Mouse (Mus musculus): Measurements from ENCODE around the gene Col10a1. TPM values are rescaled to one million over a fixed set of nuclear protein-coding genes. Genes with fewer than 3 reads are reported as not detected.
"Not testable (repeated sequence)": the region's sequence is repeated elsewhere in the genome, so short reads cannot be mapped to it uniquely, and the experiment has no call there.

Col10a1 gene
- total RNA-seq (2021), result not detected

DNA sequence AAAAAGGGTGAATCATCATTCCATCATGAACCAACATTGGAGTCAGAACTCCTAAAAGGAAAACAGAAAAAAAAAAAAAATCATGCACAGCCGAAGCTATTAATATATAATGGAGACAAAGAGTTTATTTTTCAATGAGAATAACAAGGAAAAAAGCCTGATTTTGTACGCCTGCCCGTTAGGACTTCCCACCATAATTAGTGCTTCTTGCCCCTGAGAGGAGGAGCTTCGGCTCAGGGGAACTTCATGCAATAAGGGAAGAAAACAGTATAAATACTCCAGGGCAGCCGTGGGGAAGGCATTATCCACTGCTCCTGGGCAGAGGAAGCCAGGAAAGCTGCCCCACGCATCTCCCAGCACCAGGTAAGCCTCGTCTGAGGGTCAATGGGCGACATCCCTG lies at the start of gene Col10a1:
Gene Col10a1 (plus strand): TSS at position 301 of the 400 bp plus-strand sequence.
- DNase-seq, result no peak

DNA sequence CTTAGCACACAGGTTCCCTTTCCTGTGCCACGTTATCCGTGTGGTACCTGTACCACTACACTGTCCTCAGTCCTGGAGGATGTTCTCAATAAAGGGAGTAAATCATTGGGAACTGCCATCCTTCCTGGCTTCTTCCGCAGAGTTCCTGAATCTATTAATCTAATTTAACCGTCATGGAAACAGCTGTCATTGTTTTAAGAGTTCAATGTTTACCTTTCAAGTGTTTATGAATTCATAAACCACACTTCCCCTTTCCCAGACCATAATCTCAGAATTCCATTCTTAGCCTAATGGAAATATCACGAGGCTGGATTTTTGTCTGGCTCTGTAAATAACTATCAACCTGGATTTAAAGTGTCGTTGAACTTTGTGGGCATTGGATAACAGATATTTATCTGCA lies 48.8 kb upstream of the Col10a1 start:
- no peak for DNase-seq

DNA sequence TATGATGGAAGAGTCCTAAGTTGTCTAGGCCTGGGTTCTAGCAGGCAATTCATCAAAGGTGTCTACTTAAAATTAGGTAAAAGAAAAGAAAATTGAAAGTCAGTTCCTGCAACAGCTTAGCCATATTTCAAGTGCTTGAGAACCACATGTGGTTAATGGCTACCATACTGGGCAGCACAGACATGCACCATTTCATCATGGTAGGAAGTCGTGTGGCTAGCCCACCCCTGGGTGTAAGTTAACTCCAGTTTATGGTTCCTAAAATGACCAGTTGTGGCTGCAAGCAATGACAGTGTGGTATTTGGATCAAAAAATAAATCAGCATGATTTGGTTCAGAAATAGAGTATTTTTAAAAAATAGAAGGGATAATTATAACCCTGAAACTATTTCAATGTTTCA lies 47.9 kb upstream of the Col10a1 start:
- DNase-seq, result no peak

DNA sequence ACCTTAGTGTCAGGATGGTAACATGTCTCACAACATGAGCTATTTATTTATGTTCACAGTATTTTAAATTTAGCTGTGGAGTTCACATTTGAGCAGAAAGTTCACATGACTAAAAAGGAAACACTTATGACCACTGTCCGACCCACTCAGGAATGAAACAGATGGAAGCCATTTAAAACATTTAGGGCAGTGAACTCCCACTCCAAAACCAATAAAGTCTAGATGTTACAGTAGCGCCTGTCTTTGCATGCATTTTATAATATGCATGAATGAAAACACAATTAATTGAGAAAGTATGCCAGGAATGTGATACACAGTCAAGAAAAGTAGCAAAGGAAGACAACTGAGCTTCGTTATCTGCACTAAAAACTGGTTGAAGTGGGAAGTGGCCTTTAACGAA lies 37.6 kb upstream of the Col10a1 start:
- DNase-seq, result no peak

DNA sequence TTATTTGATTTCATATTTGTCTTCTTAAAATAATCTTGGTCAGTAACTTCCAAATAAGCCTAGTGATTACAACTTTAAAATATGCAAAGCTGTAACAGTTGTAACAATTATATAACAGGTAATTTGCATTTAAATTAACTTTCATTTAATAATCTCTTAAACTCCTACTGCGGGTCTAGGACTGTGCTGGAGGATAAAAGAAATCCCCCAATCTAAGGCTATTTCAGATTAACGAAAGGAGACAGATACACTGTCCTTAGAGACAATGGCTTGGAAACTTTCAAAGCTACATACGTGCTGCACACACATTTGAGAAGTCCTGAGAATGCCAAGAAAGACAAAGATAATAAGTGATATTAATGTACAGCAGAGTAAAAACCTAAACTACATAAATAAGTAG lies 31.5 kb upstream of the Col10a1 start:
- DNase-seq, result no peak

DNA sequence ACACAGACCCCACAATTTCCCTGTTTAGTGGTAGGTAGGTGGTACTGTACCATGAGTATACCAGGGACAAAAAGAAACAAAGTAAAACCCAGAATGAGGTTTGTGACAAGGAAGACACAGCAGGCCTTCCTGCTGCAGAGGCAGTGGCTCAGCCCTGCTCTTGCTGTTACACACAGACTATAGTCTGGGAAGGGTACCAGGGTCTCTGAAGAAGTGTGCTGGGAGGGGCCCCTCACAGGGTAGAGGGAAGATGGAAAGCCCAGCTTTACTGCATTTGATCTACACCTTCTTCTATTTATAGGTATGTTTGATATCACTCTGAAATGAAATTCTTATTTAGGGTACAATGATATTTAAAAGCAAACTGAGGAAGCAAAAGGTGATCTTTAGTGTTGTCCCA lies 26.0 kb upstream of the Col10a1 start:
- peak; percentile 40 for DNase-seq

DNA sequence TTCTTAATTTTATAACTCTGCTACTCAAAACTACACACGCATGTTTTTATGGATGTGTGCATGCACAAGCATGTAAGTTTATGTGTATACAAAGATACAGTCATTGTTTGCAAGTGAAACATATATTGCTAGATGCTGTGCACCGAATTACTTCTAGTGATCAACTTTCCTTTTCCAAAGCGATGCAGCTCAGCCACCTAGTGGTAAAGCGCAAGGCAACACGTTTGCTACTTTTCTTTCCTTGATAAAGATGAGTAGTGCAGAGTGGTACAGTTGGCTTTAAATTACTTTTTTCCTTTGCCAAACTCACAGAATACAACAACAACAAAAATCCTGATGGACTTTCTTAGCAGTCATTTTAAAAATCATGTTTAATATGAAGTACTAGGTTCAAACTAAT lies 21.6 kb upstream of the Col10a1 start:
- no peak for DNase-seq

DNA sequence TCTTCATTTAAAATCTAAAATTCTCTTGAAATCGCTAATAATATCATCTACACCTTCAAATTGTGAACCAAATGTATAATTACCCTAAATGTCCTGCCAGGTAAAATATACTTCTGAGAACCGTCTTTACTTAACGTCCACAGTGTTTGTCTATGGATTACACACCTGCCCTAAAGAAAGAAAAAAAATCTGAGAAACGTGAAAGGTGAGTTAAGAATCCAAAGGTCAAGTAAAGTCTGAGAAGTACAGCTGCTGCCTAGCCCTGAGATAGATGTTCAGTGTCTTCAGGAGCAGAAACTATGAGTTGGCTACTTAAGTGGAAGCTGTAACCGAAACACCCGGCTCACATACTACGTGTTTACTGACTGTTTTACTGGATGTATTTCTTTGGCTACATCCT lies 16.4 kb upstream of the Col10a1 start:
- no peak for DNase-seq

DNA sequence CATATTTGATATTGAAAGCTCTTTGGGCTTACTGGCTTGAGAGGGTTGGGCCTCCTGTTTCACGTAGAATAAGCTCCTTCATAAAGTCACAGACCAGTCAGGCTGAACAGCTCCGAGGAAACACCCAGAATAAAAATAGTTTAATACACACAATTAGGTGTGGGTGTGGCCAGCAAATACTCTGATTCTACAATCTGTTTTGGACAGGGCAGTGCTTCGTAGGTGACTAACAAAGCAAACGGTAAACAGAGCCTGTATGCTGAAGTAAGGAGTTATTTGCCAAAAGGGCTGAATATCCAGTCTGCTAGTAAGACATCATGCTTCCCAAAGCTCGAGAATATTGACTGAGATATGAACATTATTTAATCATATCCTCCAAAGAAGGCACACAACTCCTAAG lies 4.1 kb upstream of the Col10a1 start:
- DNase-seq, result no peak

DNA sequence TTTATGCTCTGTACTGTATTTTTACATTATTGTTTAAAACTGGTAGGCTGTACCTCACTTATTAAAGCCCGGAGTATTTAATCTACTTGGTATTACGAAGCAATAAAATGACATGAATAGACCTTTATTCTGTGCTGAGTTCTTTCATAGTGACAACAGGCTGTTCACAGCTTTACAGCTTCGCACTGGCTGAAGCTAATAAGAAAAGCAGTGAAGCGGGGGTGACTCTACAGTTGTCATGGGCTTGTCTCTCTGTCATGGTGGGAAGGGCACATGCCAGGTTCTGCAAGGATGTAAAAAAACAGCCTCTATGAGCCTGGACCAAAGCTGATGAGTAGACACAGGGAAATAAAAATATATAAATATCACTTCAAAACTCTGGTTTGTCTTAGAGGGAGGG lies 7.2 kb downstream of the Col10a1 start:
- DNase-seq, result no peak

DNA sequence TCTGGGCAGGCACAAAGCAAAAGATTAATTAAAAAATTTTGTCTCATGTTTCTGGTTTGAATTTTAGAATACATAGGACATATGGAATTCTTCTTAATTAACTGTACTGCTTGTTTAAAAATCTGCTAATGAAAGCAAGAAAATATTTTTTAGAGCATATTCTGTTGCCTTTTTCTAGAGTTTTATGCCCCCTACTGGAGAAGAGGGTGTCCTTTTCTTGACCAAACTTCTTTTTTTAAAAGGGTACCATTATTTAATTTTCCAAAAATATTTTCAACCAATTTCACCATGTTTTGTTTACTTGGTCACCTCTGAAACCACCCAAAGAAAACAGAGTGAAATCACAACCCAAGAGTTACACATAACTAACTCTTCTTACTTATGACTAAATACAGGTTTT lies 9.5 kb downstream of the Col10a1 start:
- DNase-seq, result no peak

DNA sequence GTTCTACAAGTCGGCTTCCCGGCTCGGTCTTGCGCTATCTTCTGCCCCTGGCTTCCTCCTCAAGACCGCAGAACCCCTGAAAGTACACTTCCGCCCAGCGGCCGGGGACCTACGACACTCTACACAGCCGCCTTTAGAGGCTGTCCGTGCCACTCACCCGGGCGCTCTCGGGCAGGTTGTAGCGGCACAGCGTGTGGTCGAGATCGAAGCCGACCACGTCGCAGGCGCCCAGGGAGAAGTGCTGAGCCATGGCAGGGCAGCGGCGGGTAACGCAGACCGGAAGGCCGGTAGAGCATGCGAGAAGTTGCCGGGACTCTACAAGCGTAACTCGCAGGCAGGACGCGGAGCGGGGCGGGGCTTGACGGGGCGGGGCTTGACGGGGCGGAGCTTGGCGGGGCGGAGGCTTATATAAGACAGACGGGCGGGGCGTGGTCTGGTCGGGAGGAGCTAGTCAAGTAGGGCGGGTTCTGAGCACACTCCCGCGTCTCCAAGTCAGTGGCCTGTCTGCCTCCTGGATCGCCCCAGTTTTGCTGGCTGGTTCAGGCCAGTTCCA lies 28.5 kb downstream of the Col10a1 start, which contains the start of gene Nt5dc1:
Gene Nt5dc1 (minus strand): TSS at position 349 of the 553 bp plus-strand sequence.
- DNase-seq, result peak; percentile 97

DNA sequence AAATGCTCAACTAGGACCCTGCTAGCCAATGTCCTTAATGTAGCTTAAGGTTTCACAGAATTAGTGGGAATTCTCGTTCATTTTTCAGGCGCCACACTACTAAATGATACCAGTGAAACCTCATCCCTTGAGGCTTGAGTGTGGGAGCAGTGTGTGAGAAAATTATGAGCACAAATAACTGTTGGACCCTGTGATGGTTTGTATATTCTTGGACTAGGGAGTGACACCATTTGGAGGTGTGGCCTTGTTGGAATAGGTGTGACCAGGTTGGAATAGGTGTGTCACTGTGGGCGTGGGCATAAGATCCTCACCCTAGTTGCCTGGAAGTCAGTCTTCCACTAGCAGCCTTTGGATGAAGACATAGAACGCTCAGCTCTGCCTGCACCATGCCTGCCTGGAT lies 29.0 kb downstream of the Col10a1 start:
- DNase-seq, result not testable (repeated sequence)

DNA sequence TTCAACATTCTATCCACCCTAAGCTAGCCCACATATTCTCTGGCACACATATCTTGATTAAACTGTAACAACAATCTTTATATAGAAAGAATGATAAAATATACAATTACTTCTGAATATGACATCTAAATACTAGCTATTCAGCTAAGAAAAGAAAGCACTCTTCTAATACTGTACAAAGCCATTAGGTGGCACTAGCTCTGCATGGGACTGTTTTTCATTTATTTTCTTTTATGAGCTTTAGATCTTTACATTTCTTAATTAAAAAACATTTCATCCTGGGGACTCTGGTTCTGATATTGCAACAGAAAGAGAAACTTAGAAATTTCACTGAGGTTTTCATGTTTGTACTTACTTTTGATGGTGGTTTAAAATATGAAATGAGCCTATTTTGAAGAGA lies 42.0 kb downstream of the Col10a1 start:
- DNase-seq, result no peak

DNA sequence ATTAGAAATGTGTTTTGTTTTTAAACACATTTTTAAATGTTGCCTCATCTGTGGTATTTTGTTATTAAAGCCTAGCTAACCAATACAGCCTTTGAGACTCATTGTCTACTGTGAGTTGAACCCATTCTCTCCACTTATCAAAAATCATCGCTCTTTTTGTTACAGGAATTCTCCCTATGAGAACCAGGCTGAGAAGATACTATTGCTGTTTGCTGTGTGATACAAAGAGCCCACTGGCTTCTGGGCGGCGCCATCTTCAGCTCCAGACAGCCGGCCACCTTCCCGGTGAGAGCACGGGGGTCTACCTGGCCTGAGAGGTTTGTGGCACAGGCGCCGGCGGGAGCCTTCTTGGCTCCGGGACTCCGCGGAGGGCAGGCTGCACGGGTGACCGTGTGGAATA lies 44.4 kb downstream of the Col10a1 start:
- not testable (repeated sequence) for DNase-seq

Other genes with a start within 250 kb of the Col10a1 start
- gene Dse, start 182.3 kb upstream of the Col10a1 start, total RNA-seq (2021), result 10 to 100 TPM; 10.3 to 10.6 TPM
- 10 to 100 TPM; 48.3 to 50.0 TPM for gene Tspyl1, start 107.8 kb upstream of the Col10a1 start, total RNA-seq (2021)
- gene Tspyl4, start 92.5 kb upstream of the Col10a1 start, total RNA-seq (2021), result 10 to 100 TPM; 17.7 to 18.9 TPM
- gene Nt5dc1, start 28.6 kb downstream of the Col10a1 start, total RNA-seq (2021), result 10 to 100 TPM; 10.4 to 11.1 TPM
- gene Frk, start 93.4 kb downstream of the Col10a1 start, total RNA-seq (2021), result 1 to 10 TPM; 4.2 to 5.6 TPM